Mouse (Mus musculus) stomach, adult 2 months (tissue): ENCODE results near the gene AC161166.1. TPM values are rescaled to one million over a fixed set of nuclear protein-coding genes. Genes with fewer than 3 reads are reported as not detected.

Source experiments
- polyA plus RNA-seq: library from polyadenylated mRNA; depleted of rRNA; stranded (reverse); fragments of >200 nt; gene quantifications from 2 replicates; pipeline ENCODE4 v1.2.3, GENCODE M21; 2012; rRNA removed

AC161166.1 gene
- polyA plus RNA-seq: not detected in 2 replicates

DNA sequence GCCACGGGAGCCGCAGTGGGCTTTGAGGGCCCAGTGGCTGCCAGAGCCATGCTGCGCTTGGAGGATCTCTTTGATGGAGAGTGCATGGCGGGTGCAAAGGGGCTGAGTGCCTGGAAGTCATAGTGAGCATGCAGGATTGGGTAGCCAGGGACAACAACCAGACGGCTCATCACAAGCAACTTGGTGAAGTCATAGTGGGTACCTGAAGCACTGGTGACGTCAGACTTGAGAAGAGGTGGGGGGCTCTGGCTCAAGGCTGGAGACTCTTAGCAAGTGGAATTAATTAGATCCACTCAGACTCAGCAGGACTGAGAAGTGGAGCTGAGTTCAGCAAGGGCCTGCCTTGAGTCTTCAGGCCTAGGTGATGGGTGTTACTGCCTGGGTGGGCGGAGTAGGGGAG is at the start of gene AC161166.1:
TSS of gene AC161166.1 (minus strand) at position 101 of the 400 bp plus-strand sequence.

DNA sequence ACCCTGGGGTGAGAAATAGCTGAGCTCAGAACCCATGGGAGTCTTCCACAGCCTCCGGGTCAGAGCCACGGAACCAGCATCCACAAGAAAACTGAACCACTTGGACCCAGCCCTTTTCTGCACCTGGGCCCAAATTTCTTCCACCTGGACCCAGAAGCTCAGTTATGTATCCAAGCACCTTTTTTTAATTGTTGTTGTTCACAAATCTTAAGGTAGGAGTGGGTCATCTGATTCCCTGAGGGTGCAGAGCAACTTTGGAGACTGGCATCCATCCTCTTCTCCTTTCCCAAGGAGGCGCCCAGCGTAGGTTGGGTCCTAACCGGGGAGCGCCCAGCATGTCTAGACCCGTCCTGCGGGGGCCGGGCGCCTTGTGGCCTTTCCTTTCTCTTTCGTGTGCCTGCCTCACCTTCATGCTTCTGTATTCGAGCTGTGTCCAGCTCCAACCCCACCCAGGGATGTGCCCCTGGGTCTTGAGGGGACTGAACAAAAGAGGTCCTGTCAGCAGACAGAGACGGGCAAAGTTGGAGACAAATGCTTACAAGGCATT is 33.9 kb upstream of the AC161166.1 start, which contains the start of the genes Pinlyp and Xrcc1:
TSS of gene Pinlyp (minus strand) at position 51 of the 547 bp plus-strand sequence.
TSS of gene Xrcc1 (plus strand) at position 222 of the 547 bp plus-strand sequence.

DNA sequence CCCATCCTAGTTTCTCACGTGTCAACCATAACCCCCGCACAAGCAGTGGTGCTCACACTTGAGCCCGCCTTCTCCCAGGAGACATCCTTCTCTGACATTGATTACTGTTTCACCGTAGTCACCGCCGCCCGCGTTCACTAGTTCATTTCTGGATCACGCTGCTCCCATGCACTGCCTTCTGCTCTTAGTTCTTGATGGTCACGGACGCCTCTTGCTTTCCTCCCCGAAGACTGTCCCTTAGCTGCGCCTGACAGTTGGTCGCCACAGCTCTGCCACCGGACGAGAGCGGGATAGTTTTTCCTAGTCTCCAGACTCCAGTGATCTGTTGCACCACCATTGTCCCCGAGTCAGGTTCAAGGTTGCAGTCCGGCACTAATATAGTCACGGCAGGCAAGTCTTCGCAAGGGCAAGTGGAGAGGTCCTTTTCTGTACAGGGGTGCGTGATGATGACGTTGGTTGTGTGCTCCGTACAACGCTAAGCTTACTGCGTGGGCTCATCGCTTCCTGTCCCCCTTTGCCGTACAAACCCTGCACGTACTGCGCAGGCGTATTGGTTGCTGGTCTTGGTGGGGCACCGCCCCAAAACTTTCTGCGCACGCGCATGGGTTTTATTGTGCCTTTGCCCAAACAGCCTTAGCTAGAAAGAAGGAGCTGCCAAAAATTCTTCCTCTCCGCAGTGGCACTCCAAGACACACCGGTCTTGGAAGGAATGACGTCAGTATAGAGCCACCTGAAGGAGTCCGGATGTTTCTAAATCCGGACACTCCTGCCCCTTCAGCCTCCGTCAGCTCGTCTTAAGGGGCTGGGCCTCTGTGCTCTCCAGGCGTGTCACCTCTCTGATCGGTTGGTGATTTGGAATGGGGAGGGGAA is 18.0 kb upstream of the AC161166.1 start, which contains the start of gene Irgq:
TSS of gene Irgq (plus strand) at position 628 of the 870 bp plus-strand sequence.

DNA sequence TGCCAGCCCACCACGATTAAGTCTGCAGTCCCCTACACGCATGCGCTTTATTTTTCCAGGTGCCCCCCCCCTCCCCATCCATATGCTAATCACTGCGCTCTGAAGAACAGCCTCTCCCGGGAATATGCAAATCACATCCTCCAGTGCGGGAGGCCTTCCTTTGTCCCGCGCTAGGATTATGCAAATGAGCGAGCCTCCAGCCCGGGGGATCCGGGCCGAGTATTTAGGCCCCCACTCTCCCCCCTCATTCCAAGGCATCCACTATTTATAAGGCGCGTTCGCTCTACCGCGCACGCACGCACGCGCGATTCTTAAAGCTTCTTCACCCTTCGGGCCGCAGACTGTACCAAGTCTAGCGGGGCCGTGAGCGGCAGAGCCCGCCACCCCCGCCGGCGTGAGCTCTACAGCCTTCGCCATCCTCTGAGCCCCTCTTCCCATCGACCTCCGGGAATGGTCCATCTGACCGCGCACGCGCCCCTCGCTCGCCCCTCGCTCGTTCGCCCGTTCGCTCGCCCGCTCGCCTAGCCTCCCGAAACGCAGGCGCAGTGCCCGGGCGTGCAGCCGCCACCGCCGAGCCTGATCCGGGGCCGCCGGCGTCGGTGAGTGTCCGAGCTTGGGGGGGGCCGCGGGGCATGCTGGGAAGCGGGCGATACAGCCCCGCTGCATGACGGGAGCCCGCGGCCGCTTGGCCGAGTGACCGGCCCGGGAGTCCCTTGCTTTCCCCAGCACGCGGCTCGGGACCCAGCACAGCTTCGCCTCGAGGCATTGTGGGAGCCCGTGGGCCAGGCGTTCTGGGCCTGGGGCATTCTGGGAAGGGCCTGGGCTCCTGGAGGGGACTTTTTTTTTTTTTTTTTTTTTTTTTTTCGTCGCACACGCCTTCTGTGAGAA is 5.2 kb downstream of the AC161166.1 start, which contains the start of gene Zfp428:
TSS of gene Zfp428 (plus strand) at position 169 of the 888 bp plus-strand sequence.

DNA sequence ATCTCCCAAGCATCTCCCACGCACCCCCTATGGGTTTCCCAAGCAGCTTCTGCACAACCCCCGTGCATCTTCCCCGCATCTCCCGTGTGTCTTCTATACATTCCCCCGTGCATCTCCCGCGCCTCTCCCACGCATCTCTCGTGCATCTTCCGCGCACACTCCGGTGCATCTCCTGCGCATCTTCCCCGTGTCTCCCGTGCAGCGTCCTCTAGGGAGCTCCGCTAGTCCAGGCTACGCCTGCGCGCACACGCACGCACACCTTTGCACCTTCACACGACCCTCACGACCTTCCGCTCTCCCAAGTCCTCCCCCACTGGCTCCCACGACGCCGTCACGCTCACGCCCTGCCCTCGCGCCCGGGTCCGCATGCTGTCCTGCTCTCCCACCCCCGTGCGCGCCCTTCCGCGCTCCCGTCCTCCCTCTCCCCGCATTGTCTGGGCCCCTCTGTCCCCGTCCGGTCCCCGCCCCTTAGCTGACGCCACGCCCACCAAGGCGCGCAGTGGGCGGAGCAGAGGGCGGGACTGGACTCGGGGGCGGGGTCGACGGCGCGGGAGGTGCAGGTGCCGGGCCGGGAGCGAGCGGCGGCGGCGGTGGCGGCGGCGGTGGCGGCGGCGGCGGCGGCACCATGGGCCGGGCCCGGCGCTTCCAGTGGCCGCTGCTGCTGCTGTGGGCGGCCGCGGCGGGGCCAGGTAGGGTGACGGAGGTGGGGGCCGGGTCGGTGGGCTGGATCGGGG is 30.6 kb downstream of the AC161166.1 start, which contains the start of gene Cadm4:
TSS of gene Cadm4 (plus strand) at position 550 of the 734 bp plus-strand sequence.

DNA sequence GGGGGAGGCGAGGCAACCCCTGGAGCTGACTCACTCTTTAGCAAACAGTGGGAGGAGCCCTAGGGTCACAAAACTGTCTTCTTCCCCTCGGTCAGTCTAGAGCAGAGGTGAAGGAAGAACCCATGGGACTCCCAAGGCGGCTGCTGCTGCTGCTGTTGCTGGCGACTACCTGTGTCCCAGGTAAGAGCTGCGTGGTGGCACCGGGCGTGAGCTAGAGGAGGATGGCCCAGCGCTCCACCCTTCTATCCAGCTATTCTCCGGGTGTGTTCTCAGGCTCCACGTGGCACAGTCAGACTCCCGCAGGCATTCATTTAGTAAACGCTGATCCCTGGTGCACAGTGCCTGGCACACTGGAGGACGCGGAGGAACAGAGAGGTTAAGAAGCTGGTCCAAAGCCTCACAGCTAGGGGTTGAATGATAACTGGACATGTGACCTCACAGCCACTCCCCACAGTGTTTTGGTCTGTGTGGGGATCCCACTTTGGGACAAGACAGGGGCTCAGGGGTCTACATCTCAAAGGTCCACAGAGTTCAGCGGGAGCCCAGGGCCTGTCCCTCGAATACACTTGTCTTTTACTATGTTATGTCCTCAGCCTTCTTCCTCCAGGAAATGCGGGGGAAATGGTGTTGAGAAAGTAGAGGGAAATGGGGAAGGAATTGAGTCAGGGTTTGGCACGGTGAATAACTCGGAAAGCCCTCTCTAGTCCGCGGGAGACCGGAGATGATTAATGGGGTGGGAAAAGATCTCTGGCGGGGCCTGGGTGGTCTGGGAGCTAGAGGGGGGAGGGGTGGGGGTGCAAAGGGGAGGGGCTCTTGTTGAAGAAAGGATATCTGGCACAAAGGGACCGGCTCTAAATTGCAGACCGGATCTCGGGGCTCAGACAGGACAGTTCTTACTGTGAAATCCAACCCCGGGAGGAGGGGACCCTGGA is 49.6 kb downstream of the AC161166.1 start, which contains the start of gene Plaur:
TSS of gene Plaur (plus strand) at position 97 of the 932 bp plus-strand sequence.

Other genes with a start within 250 kb of the AC161166.1 start
- 0.47 and 0.73 TPM in 2 replicates for gene Zfp93, start 242.0 kb downstream of the AC161166.1 start, polyA plus RNA-seq
- gene Zfp61, start 211.2 kb downstream of the AC161166.1 start, polyA plus RNA-seq: 0.96 and 1.8 TPM in 2 replicates
- gene Zfp94, start 195.8 kb downstream of the AC161166.1 start, polyA plus RNA-seq: 2.3 and 2.8 TPM in 2 replicates
- gene Tescl, start 178.5 kb downstream of the AC161166.1 start, polyA plus RNA-seq: 0.26 and 0.63 TPM in 2 replicates
- gene Lypd5, start 163.3 kb downstream of the AC161166.1 start, polyA plus RNA-seq: 43.9 and 102 TPM in 2 replicates
- 39.3 and 74.6 TPM in 2 replicates for gene Kcnn4, start 142.2 kb downstream of the AC161166.1 start, polyA plus RNA-seq
- gene Smg9, start 112.8 kb downstream of the AC161166.1 start, polyA plus RNA-seq: 32.6 and 35.9 TPM in 2 replicates
- 0.03 and 0.04 TPM in 2 replicates for gene Irgc1, start 60.2 kb downstream of the AC161166.1 start, polyA plus RNA-seq
- gene Plaur, start 50.0 kb downstream of the AC161166.1 start, polyA plus RNA-seq: 16.9 and 29.3 TPM in 2 replicates
- gene Cadm4, start 30.4 kb downstream of the AC161166.1 start, polyA plus RNA-seq: 8.2 and 13.7 TPM in 2 replicates
- gene Zfp428, start 5.4 kb downstream of the AC161166.1 start, polyA plus RNA-seq: 14.6 and 33.0 TPM in 2 replicates
- gene Irgq, start 18.2 kb upstream of the AC161166.1 start, polyA plus RNA-seq: 8.1 and 9.0 TPM in 2 replicates
- 37.2 and 46.2 TPM in 2 replicates for gene Pinlyp, start 33.7 kb upstream of the AC161166.1 start, polyA plus RNA-seq
- 16.4 and 20.3 TPM in 2 replicates for gene Xrcc1, start 33.8 kb upstream of the AC161166.1 start, polyA plus RNA-seq
- gene Ethe1, start 75.1 kb upstream of the AC161166.1 start, polyA plus RNA-seq: 167 and 181 TPM in 2 replicates
- gene Zfp575, start 75.2 kb upstream of the AC161166.1 start, polyA plus RNA-seq: 1.9 and 3.4 TPM in 2 replicates
- gene Phldb3, start 98.3 kb upstream of the AC161166.1 start, polyA plus RNA-seq: 5.6 and 8.8 TPM in 2 replicates
- 168 and 173 TPM in 2 replicates for gene Lypd3, start 124.1 kb upstream of the AC161166.1 start, polyA plus RNA-seq
- gene Tex101, start 164.2 kb upstream of the AC161166.1 start, polyA plus RNA-seq: not detected in 2 replicates
- gene BC049730, start 196.8 kb upstream of the AC161166.1 start, polyA plus RNA-seq: not detected in 2 replicates
- not detected in 2 replicates for gene Gm4763, start 214.5 kb upstream of the AC161166.1 start, polyA plus RNA-seq
- 2.9 and 3.4 TPM in 2 replicates for gene Cd177, start 247.9 kb upstream of the AC161166.1 start, polyA plus RNA-seq